Mouse (Mus musculus) central nervous system, embryonic 18 days (tissue): ENCODE results near the gene Btaf1. TPM values are rescaled to one million over a fixed set of nuclear protein-coding genes. Genes with fewer than 3 reads are reported as not detected.

Source experiments
- polyA plus RNA-seq: library from polyadenylated mRNA; depleted of rRNA; stranded (reverse); fragments of >200 nt; gene quantifications from 2 replicates; pipeline ENCODE4 v1.2.3, GENCODE M21; 2012; rRNA removed

The Btaf1 gene
- 12.2 and 13.7 TPM in 2 replicates for polyA plus RNA-seq

DNA sequence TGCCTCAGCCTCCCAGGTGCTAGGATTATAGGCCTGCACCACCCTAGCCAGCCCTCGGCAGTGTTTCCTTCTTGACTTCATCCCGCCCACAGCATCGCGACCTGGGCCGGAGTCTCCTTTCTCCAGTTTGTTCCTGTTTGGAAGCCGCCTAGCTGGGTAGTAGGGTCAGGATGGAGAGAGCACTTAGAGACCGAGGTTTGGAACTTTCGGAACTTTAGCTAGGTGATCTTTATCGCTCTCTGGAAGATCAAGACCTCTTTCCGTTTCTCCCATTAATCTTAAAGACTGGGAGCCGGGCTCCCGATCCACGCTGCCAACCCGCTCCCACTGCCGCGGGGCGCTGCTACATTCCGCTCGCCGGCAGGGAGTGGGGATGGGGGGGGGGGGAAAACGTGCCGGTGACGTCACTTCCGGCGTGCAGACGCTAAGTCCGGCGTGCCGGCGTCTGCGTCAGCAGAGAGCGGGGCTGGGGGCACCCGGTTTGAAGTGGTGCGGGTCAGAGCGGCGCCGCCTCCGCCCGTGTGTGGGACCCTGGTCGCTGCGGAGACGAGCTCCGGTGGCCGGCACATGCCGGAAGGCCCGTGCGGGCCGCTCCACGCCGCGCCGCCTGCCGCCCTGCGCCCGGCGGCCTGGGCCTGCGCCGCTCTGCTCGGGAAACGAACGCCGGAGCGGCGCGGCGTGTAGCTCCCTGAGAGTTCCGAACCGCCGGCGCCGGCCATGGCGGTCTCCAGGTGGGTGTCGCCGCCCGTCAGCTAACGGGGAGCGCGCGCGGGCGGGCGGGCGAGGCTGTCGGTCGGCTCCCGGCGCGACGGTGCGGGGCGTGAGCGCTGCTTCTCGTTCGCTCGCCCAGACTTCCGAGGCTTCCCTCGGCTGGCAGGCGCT, at the start of gene Btaf1:
Gene Btaf1, plus strand, starts transcription at position 409 of the 882 bp plus-strand sequence.

DNA sequence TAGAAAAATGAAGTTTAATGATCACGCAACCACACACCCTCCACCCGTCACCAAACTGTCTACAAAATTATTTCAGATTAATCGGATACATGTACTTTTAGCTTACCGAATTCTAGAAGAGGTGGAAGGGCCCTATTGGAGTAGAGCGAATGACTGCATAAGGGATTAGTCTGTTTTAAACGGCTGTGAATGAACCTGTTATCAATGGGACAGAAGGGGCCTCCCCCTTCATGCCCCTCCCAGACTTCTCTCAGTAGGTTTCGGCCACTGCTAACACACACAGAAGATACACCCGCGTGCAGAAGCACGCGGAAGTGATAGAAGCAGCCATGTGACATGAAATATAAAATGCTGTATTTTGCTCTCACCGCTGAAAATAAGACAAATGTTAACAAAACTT, 6.4 kb upstream of the Btaf1 start, which contains the start of gene Fgfbp3:
Gene Fgfbp3, minus strand, starts transcription at position 150 of the 400 bp plus-strand sequence.

Other genes with a start within 250 kb of the Btaf1 start
- gene Ppp1r3c, start 189.4 kb upstream of the Btaf1 start, polyA plus RNA-seq, result 10.6 and 12.4 TPM in 2 replicates
- 76.8 and 77.2 TPM in 2 replicates for gene Tnks2, start 91.8 kb upstream of the Btaf1 start, polyA plus RNA-seq
- gene Fgfbp3, start 6.5 kb upstream of the Btaf1 start, polyA plus RNA-seq, result 30.5 and 35.4 TPM in 2 replicates